Mouse (Mus musculus) mesoderm, embryonic 11.5 days (tissue): ENCODE measurements at regions not wholly inside any gene's neighbourhood (a gene's known extent, or its start where the extent isn't known, plus 50 kb on each side); places are given as distances from the start of the nearest gene placed in this dataset.

Experiments
- DNase-seq: peaks from one replicate; pipeline ENCODE4 v3.0.0-alpha.2; 2012; ENCODE audit warnings: low read depth, low spot score

GRCm38 (mm10) chr1:193578661-193579175 lies 208.6 kb upstream of the Camk1g start:
- DNase-seq: no peak

DNA sequence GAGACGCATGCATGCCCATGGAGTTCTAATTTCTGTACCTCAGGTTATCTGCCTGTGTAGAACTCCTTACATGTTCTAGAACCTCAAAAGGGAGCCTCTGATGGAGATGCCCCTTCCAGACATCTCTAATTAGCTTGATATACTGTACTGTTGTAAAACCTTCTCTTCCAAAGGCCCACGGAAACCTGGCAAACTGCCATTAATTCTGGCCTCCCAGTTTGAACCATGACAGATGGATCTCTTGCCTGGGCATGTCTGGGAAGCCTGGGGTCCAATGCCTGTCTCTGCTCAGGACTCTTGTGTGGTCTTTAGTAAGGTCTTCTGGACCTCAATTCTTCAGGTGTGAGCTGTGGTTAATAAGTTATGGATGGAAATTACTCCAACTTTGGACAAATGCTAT lies 207.7 kb upstream of the Camk1g start:
- DNase-seq: no peak

DNA sequence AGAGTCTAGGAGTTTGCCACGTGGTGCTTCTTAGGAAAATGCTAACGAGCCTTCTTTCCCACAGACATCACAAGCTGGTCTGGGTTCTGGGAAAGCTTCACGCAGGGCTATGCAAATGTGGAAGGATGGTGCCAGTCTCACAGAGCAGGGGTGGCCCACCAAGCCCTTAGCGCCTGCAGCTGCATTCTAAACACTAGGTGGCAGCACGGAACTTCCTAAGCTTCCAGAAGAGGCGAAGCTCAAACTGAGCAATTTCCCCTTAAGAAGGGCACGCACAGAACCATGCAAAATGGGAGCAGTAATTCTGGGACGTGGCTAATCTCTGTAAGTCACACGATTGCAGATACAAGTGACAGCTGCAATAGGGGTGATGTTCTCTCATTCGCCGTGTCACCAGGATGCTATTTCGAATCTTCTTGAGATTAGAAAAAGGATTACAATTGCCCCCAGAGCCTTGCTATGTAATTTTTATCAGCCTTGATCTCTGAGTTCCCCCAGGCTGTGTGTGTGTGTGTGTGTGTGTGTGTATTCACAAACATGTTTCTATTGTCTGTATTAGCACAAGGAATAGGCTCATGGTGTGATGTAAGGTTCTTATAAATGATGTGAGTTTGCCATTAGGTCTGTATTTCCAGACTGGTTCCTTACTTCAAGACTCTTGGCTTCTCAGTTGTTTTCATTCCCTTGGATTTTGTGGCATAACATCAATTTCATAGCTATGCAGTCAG lies 206.1 kb upstream of the Camk1g start:
- DNase-seq: peak; percentile 87

- DNase-seq: no peak
These were observed 202.7 kb upstream of the Camk1g start for GRCm38 (mm10) chr1:193572827-193573226.

DNA sequence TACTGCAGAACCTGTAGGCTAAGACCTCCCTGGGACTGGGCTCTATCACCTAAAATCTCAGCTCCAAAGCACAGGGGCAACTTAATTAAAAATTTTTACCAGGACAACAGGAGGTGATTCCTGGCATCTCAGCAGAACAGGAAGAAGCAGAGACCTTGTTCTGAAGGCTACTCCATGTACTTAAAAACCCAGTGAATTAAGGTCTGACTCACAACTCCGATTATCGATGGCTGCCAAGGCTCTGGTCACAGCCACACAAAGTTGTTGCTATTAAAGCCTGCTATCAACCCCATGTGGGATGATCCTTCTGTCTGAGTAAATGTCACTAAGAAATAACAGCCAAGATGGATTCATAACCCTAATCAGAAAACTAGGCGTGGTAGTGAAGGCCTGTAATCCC lies 202.3 kb upstream of the Camk1g start:
- no peak for DNase-seq

DNA sequence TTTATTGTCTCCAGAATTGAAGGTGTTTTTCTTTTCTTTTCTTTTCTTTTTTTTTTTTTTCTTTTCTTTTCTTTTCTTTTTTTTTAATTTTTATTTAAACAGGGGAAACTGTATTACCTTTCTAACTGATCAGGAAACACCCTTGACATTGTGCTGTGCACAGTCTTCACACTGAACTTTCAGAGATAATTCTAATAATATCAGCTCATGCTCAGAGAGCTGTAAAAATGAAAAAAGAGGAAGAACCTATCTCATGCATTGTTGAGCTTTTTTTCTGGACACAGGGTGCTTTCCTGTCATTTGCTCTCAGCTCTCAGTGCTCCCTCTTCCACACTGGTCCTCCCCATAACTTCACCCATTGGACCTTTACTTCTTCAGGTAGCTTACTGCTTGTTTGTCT lies 201.0 kb upstream of the Camk1g start:
- DNase-seq: no peak

- DNase-seq: no peak
These were observed 198.6 kb upstream of the Camk1g start for GRCm38 (mm10) chr1:193568586-193569174.

- no peak for DNase-seq
These were observed 197.1 kb upstream of the Camk1g start for GRCm38 (mm10) chr1:193567217-193567616.

GRCm38 (mm10) chr1:193564225-193564624 lies 194.1 kb upstream of the Camk1g start:
- DNase-seq: no peak

GRCm38 (mm10) chr1:193562242-193562641 lies 192.1 kb upstream of the Camk1g start:
- no peak for DNase-seq

DNA sequence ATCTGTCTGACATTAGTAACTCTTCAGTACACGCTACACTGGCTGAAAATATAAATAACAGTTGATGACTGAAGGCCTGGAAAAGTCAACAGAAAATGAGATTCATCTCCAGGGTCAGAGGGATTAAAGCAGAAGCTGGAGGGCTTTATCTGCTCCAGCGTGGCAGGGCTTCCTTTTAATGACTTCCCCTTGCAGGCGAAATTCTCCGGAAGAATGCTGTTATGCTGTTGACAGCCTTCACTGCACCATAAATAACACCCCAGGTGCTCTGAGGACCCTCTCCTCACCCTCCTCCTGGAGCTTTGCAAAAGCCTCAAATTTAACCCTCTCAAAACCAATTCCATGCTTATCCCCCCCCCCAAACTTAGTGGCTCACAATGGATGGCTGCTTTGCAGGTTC lies 188.0 kb upstream of the Camk1g start:
- DNase-seq: no peak

GRCm38 (mm10) chr1:193554731-193555130 lies 184.6 kb upstream of the Camk1g start:
- no peak for DNase-seq

DNA sequence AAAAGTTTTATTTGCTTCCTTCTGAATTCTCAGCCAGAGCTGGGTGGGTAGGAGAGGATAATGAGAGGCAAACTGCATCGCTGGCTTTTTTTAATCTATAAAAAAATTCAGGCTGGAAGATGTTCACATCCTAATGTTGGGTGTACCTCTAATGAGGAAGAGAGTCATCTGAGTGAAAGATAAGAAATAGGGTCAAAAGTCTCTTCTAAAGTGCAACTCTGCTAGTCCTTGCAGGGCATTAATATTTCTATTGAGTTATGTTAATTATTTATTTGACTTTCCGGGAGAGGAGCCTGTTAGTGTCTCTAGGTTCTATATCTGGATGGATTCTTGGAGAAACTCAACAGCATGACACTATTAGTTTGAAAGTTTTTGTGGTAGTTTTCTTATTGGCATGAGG lies 182.2 kb upstream of the Camk1g start:
- no peak for DNase-seq

DNA sequence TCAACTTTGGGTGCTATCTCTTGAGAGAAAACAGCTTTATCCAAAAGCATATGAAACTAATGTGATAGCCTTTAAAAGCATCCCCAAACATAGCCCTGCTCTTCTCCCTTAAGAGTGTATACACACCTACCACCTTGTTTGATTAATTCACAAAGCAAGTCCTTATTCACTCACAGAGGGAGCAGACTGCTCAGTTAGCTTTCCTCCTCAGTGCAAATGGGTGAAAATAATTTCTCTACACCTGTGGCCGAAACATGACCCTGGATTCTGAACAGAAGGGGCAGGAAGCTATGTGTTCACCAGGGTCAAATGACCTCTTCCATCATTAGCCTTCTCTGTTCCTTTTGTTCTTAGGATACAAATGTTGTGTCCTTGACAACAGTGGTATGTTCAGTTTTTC lies 181.2 kb upstream of the Camk1g start:
- DNase-seq: no peak

DNA sequence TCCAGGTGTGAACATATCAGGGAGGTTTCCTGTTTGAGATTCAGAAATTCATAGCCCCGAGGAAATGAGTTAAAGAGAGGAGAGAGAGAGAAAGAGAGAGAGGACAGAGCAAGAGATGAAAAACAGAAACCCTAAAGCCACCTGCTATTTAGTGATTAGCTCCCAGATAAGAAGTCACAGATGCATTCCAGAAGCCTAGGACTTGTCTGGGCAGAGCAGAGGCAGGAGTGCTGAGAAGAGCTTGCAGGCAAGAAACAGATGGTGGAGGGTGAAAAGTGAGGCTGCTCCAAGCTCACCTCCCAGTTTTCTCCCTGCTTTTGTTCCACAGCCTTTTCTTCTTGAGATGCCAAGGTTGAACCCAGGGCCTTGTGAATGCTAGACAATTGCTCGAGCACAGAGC lies 180.7 kb upstream of the Camk1g start:
- DNase-seq: peak; percentile 28

GRCm38 (mm10) chr1:193547356-193547755 lies 177.3 kb upstream of the Camk1g start:
- DNase-seq: no peak

DNA sequence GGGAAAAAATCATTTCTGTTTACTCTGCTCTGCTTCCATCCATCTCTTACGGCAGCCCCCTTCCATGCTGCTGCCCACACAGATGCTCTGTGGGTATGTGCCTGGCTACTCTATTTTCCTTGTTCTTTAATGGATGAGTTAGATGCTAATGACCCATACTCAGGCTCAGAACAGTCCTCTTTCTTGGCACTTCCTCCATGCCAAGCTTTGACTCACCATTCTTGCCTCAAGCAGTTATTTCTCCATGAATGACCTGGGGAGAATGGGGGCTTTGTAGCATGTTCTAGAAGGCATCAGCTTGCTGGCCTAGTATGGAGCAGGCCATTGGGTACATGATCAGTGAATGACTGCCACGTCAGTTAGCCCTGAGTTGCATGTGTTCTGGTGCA lies 175.9 kb upstream of the Camk1g start:
- DNase-seq: no peak

DNA sequence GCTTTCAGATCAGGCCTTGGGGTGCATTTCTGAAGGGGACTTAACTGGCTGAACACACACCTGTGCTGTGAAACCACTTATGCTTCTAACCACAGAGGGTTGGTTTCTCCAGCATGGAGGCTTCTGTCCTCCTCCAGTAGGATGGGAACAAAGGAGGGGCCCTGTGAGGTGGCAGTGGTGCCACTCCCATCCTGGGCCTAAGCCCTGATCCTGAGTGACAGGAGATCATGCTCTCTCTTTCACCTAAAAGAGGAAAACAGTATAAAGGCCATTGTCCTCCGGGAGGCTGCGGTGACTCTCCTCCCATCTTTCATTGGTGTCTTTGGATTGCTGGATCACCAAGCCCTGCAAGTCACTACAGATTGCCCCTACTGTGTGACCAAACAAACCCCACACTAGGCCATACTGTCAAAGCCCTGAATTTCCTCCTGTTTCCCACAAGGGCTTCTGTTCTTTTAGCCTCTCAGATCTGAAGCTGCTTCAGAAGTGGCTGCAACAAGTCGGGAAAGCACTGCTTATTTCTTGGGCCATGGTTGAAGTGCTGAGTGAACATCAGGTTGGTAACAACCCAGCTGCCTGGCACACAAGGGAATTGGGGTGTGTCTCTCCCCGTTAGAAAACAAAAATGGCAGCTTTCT lies 175.4 kb upstream of the Camk1g start:
- DNase-seq: no peak

DNA sequence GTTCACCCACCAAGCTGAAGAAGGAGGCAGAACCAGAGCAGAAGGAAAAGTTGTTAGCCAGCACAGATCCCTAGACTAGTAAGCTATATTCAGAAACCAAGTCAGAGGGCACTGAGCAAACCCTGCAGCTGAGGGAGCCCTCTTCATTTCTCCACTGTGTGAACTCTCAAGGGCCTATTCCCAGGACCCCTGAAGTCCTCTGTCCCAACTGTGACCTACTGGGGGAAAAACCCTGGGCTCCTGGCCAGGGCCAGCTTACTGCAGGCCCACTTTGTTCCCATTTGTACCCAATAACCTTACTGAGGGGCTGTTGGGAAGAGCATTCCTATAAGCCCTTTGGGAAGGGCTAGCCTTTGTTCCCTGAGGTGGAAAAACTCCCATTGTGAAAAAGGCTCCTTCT lies 174.7 kb upstream of the Camk1g start:
- DNase-seq: no peak

- no peak for DNase-seq
These were observed 173.7 kb upstream of the Camk1g start for GRCm38 (mm10) chr1:193543834-193544233.

DNA sequence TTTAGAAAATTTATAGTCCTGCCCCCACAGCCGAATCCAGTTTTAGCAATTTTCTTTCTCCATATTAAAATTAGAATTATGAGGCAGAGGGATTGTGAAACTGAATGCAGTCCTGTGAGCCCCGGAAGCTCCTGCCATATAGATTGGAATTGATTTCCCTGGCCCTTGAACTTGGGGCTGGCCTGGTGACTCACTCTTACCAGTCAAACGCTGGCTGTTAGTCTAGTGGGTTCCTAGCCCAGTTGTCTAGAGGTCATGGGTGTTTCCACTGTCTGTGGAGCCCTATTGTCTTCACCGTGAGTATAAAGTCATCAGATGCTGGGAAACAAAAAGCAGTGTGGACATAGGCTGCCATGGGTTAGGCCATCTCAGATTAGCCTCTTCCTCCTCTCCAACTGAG lies 173.2 kb upstream of the Camk1g start:
- DNase-seq: no peak

- no peak for DNase-seq
These were observed 172.0 kb upstream of the Camk1g start for GRCm38 (mm10) chr1:193541934-193542580.
